Mouse (Mus musculus): ENCODE measurements around the gene Cmklr1. TPM values are rescaled to one million over a fixed set of nuclear protein-coding genes. Genes with fewer than 3 reads are reported as not detected.
"Not testable (repeated sequence)": the region's sequence is repeated elsewhere in the genome, so short reads cannot be mapped to it uniquely, and the experiment has no call there.

Gene Cmklr1
- total RNA-seq, 2 experiments from 2014 or later: 3.8 to 4.5 TPM

- intact Hi-C loops (cut with DNase I): no loop called here
- DNase-seq (ENCODE audit: low spot score in 2 of 2): no peak
Measured at GRCm38 (mm10) chr5:113600181-113600580, 50.0 kb downstream of the Cmklr1 start.

GRCm38 (mm10) chr5:113596780-113597353, 53.4 kb downstream of the Cmklr1 start:
- intact Hi-C loops (cut with DNase I): no loop called here
- no peak for DNase-seq (ENCODE audit: low spot score in 2 of 2)

- intact Hi-C loops (cut with DNase I): no loop called here
- DNase-seq (ENCODE audit: low spot score in 2 of 2): no peak
Measured at GRCm38 (mm10) chr5:113596252-113596651, 54.0 kb downstream of the Cmklr1 start.

- DNase-seq (ENCODE audit: low spot score in 2 of 2): peak in 1 of 2 experiments; percentile 92
Measured at GRCm38 (mm10) chr5:113593911-113594705, 56.1 kb downstream of the Cmklr1 start.

GRCm38 (mm10) chr5:113591751-113592230, 58.4 kb downstream of the Cmklr1 start:
- DNase-seq (ENCODE audit: low spot score in 2 of 2): peak; percentile 81 to 97
- intact Hi-C loops (cut with DNase I): loop anchor here (1.0 to 5.0 kb wide), 3 partner anchors 99 to 194 kb away; partner anchors contain the start of gene Wscd2

More at GRCm38 (mm10) chr5:113593911-113594705, 56.1 kb downstream of the Cmklr1 start:
- intact Hi-C loops (cut with DNase I): loop anchor here (1.0 to 5.0 kb wide), 3 partner anchors 47 to 197 kb away; partner anchors contain the start of gene Wscd2

- DNase-seq (ENCODE audit: low spot score in 2 of 2): peak in 1 of 2 experiments; percentile 66
- intact Hi-C loops (cut with DNase I): loop anchor here (1.0 to 5.0 kb wide), 3 partner anchors 99 to 194 kb away; partner anchors contain the start of gene Wscd2
Measured at GRCm38 (mm10) chr5:113591166-113591565, 59.1 kb downstream of the Cmklr1 start.

GRCm38 (mm10) chr5:113590010-113590640, 60.1 kb downstream of the Cmklr1 start:
- DNase-seq (ENCODE audit: low spot score in 2 of 2): no peak
- intact Hi-C loops (cut with DNase I): loop anchor here (5.0 kb wide), 2 partner anchors 98 to 193 kb away; partner anchors contain the start of gene Wscd2

- DNase-seq (ENCODE audit: low spot score in 2 of 2): not testable (repeated sequence)
- intact Hi-C loops (cut with DNase I): loop anchor here (2.0 kb wide), 1 partner anchor 138 kb away; the partner anchor contains the start of gene 1700069L16Rik
Measured at GRCm38 (mm10) chr5:113586458-113586849, 63.8 kb downstream of the Cmklr1 start.

GRCm38 (mm10) chr5:113585619-113586457, 64.4 kb downstream of the Cmklr1 start:
- not testable (repeated sequence) for DNase-seq (ENCODE audit: low spot score in 2 of 2)
- intact Hi-C loops (cut with DNase I): loop anchor here (2.0 kb wide), 1 partner anchor 139 kb away; the partner anchor contains the start of gene 1700069L16Rik

GRCm38 (mm10) chr5:113584439-113584838, 65.8 kb downstream of the Cmklr1 start:
- intact Hi-C loops (cut with DNase I): loop anchor here (5.0 kb wide), 1 partner anchor 212 kb away; no protein-coding TSS in a partner anchor

GRCm38 (mm10) chr5:113583424-113584162, 66.6 kb downstream of the Cmklr1 start:
- no peak for DNase-seq (ENCODE audit: low spot score in 2 of 2)
- intact Hi-C loops (cut with DNase I): loop anchor here (5.0 kb wide), 1 partner anchor 211 kb away; no protein-coding TSS in a partner anchor

More at GRCm38 (mm10) chr5:113584439-113584838, 65.8 kb downstream of the Cmklr1 start:
- no peak for DNase-seq (ENCODE audit: low spot score in 2 of 2)

- DNase-seq (ENCODE audit: low spot score in 2 of 2): no peak
- intact Hi-C loops (cut with DNase I): loop anchor here (5.0 kb wide), 1 partner anchor 208 kb away; no protein-coding TSS in a partner anchor
Measured at GRCm38 (mm10) chr5:113580801-113581200, 69.4 kb downstream of the Cmklr1 start.

- intact Hi-C loops (cut with DNase I): loop anchor here (5.0 kb wide), 1 partner anchor 208 kb away; no protein-coding TSS in a partner anchor
- DNase-seq (ENCODE audit: low spot score in 2 of 2): no peak
Measured at GRCm38 (mm10) chr5:113580248-113580647, 70.0 kb downstream of the Cmklr1 start.

- DNase-seq (ENCODE audit: low spot score in 2 of 2): peak in 1 of 2 experiments; percentile 60
- intact Hi-C loops (cut with DNase I): no loop called here
Measured at GRCm38 (mm10) chr5:113579128-113579527, 71.1 kb downstream of the Cmklr1 start.

- intact Hi-C loops (cut with DNase I): no loop called here
- no peak for DNase-seq (ENCODE audit: low spot score in 2 of 2)
Measured at GRCm38 (mm10) chr5:113578428-113578827, 71.8 kb downstream of the Cmklr1 start.

- intact Hi-C loops (cut with DNase I): no loop called here
- no peak for DNase-seq (ENCODE audit: low spot score in 2 of 2)
Measured at GRCm38 (mm10) chr5:113577555-113577954, 72.7 kb downstream of the Cmklr1 start.

- no peak for DNase-seq (ENCODE audit: low spot score in 2 of 2)
- intact Hi-C loops (cut with DNase I): no loop called here
Measured at GRCm38 (mm10) chr5:113570056-113570717, 80.0 kb downstream of the Cmklr1 start.
